Mouse (Mus musculus) lung, postnatal 0 days (tissue): ENCODE results near the gene Nme1.

Experiments
- CTCF ChIP-seq: IDR thresholded peaks from 2 replicates; pipeline ENCODE4 v1.5.1; 2016; ENCODE audit warnings: antibody characterized with exemption, mild to moderate bottlenecking
- EP300 ChIP-seq: IDR thresholded peaks from 2 replicates; pipeline ENCODE4 v1.6.1; 2016; ENCODE audit warnings: antibody characterized with exemption, mild to moderate bottlenecking, control low read depth

GRCm38 (mm10) chr11:93968848-93969128 lies 467 bp upstream of the Nme1 start:
- no peak for TF ChIP-seq EP300
- TF ChIP-seq CTCF, result no peak
